Mouse (Mus musculus): ENCODE measurements around the gene Scly. TPM values are rescaled to one million over a fixed set of nuclear protein-coding genes. Genes with fewer than 3 reads are reported as not detected.
A peak's percentile ranks its signal among the peaks of the same experiment; 100 is the strongest.

The Scly gene
- polyA plus RNA-seq, 1 experiment from 2014 or later: 7.9 TPM

- peak overlapping the region; percentile 29 for H3K4me3 ChIP-seq
- H3K27ac ChIP-seq (replicated peaks): no peak overlapping the region
- H3K9me3 ChIP-seq: no peaks in the 10 kb centered on the region
- no peaks in the 10 kb centered on the region for H3K36me3 ChIP-seq
- no peak overlapping the region for H3K9ac ChIP-seq (replicated peaks)
- peak overlapping the region; percentile 47 for H3K4me2 ChIP-seq (replicated peaks)
- no peak for ATAC-seq (replicated peaks)
- 2% methylated on average over 68 of the region's 68 CpGs for WGBS
- peaks cover 38% of the 10 kb centered on the region for H3K27me3 ChIP-seq
- H3K4me1 ChIP-seq: peaks cover 11% of the 10 kb centered on the region
Measured at GRCm38 (mm10) chr1:91344921-91345685, 47.0 kb downstream of the Scly start.

- Histone ChIP-seq H3K4me3 (no peak overlapping the region), H3K4me2 (replicated peaks) (no peak overlapping the region), H3K27ac (replicated peaks) (no peak overlapping the region), H3K9ac (replicated peaks) (no peak overlapping the region), H3K4me1 (peaks cover 11% of the 10 kb centered on the region), H3K36me3 (no peaks in the 10 kb centered on the region), H3K9me3 (no peaks in the 10 kb centered on the region), H3K27me3 (peaks cover 38% of the 10 kb centered on the region)
- 35% methylated on average over 3 of the region's 3 CpGs for WGBS
- peak; percentile 86 for ATAC-seq (replicated peaks)
Measured at GRCm38 (mm10) chr1:91346892-91347291, 48.8 kb downstream of the Scly start.

GRCm38 (mm10) chr1:91350841-91351240 is 52.7 kb downstream of the Scly start, which contains the start of gene Klhl30:
Gene Klhl30, plus strand, starts transcription at chr1:91351016.
- no peak for ATAC-seq (replicated peaks)
- WGBS: 56% methylated on average over 4 of the region's 4 CpGs
- no peaks in the 10 kb centered on the region for H3K36me3 ChIP-seq

GRCm38 (mm10) chr1:91351249-91351648 is 53.1 kb downstream of the Scly start:
- WGBS: 78% methylated on average over 3 of the region's 3 CpGs
- Histone ChIP-seq H3K4me1 (no peaks in the 10 kb centered on the region), H3K9me3 (no peaks in the 10 kb centered on the region), H3K4me3 (no peak overlapping the region), H3K27me3 (peaks cover 6% of the 10 kb centered on the region), H3K4me2 (replicated peaks) (no peak overlapping the region), H3K9ac (replicated peaks) (no peak overlapping the region), H3K36me3 (no peaks in the 10 kb centered on the region), H3K27ac (replicated peaks) (no peak overlapping the region)
- ATAC-seq (replicated peaks): no peak

More at GRCm38 (mm10) chr1:91350841-91351240, 52.7 kb downstream of the Scly start, which contains the start of gene Klhl30:
- no peaks in the 10 kb centered on the region for H3K9me3 ChIP-seq
- H3K27ac ChIP-seq (replicated peaks): no peak within 1 kb of the TSS
- H3K4me2 ChIP-seq (replicated peaks): no peak within 1 kb of the TSS
- no peak within 1 kb of the TSS for H3K4me3 ChIP-seq
- H3K9ac ChIP-seq (replicated peaks): no peak within 1 kb of the TSS
- no peaks in the 10 kb centered on the region for H3K4me1 ChIP-seq
- peaks cover 10% of the 10 kb centered on the region for H3K27me3 ChIP-seq

- 79% methylated on average over 2 of the region's 2 CpGs for whole genome bisulfite sequencing
- Histone ChIP-seq H3K9me3 (no peaks in the 10 kb centered on the region), H3K27me3 (no peaks in the 10 kb centered on the region), H3K27ac (replicated peaks) (no peak overlapping the region), H3K4me2 (replicated peaks) (no peak overlapping the region), H3K4me1 (no peaks in the 10 kb centered on the region), H3K9ac (replicated peaks) (no peak overlapping the region), H3K36me3 (no peaks in the 10 kb centered on the region), H3K4me3 (no peak overlapping the region)
- ATAC-seq (replicated peaks): no peak
Measured at GRCm38 (mm10) chr1:91352277-91352676, 54.1 kb downstream of the Scly start.

- Histone ChIP-seq H3K4me2 (replicated peaks) (no peak overlapping the region), H3K9me3 (no peaks in the 10 kb centered on the region), H3K4me1 (no peaks in the 10 kb centered on the region), H3K27ac (replicated peaks) (no peak overlapping the region), H3K9ac (replicated peaks) (no peak overlapping the region), H3K36me3 (no peaks in the 10 kb centered on the region), H3K27me3 (no peaks in the 10 kb centered on the region), H3K4me3 (no peak overlapping the region)
- ATAC-seq (replicated peaks): no peak
- 89% methylated on average over 11 of the region's 11 CpGs for WGBS
Measured at GRCm38 (mm10) chr1:91356105-91356504, 58.0 kb downstream of the Scly start.

GRCm38 (mm10) chr1:91362113-91362512 is 64.0 kb downstream of the Scly start:
- Histone ChIP-seq H3K9ac (replicated peaks) (no peak overlapping the region), H3K4me3 (no peak overlapping the region), H3K27me3 (no peaks in the 10 kb centered on the region; the same call in 1 of the 2 replicates), H3K4me2 (replicated peaks) (no peak overlapping the region), H3K9me3 (no peaks in the 10 kb centered on the region), H3K4me1 (peaks cover 12% of the 10 kb centered on the region), H3K27ac (replicated peaks) (no peak overlapping the region), H3K36me3 (no peaks in the 10 kb centered on the region)
- no peak for ATAC-seq (replicated peaks)
- 81% methylated on average over 5 of the region's 5 CpGs for WGBS

GRCm38 (mm10) chr1:91364822-91365644 is 66.9 kb downstream of the Scly start:
- ATAC-seq (replicated peaks): no peak
- no peak overlapping the region for H3K4me2 ChIP-seq (replicated peaks)
- WGBS: 93% methylated on average over 16 of the region's 16 CpGs

GRCm38 (mm10) chr1:91365816-91366214 is 67.7 kb downstream of the Scly start:
- Histone ChIP-seq H3K4me2 (replicated peaks) (peak overlapping the region; percentile 76), H3K36me3 (no peaks in the 10 kb centered on the region; the same call in 1 of the 2 replicates), H3K9me3 (no peaks in the 10 kb centered on the region), H3K9ac (replicated peaks) (0 out of 2 replicates have a peak overlapping the region, but pooled peaks have one; percentile 42), H3K4me3 (peak overlapping the region; percentile 42; the same call in 1 of the 2 replicates), H3K4me1 (peaks cover 12% of the 10 kb centered on the region), H3K27me3 (no peaks in the 10 kb centered on the region; the same call in 1 of the 2 replicates), H3K27ac (replicated peaks) (no peak overlapping the region)
- WGBS: 29% methylated on average over 8 of the region's 8 CpGs
- ATAC-seq (replicated peaks): no peak

More at GRCm38 (mm10) chr1:91364822-91365644, 66.9 kb downstream of the Scly start:
- Histone ChIP-seq H3K27me3 (no peaks in the 10 kb centered on the region; the same call in 1 of the 2 replicates), H3K4me1 (peaks cover 12% of the 10 kb centered on the region), H3K4me3 (no peak overlapping the region), H3K27ac (replicated peaks) (no peak overlapping the region), H3K9ac (replicated peaks) (no peak overlapping the region), H3K9me3 (no peaks in the 10 kb centered on the region), H3K36me3 (no peaks in the 10 kb centered on the region; the same call in 1 of the 2 replicates)

GRCm38 (mm10) chr1:91366215-91367108 is 68.3 kb downstream of the Scly start, which contains the start of gene Erfe:
Gene Erfe, plus strand, starts transcription at chr1:91366430.
- peak within 1 kb of the TSS; percentile 42 for H3K4me3 ChIP-seq
- H3K27ac ChIP-seq (replicated peaks): no peak within 1 kb of the TSS
- ATAC-seq (replicated peaks): peak; percentile 53
- peaks cover 12% of the 10 kb centered on the region for H3K4me1 ChIP-seq
- H3K4me2 ChIP-seq (replicated peaks): peak within 1 kb of the TSS; percentile 76
- peaks cover 6% of the 10 kb centered on the region for H3K36me3 ChIP-seq
- H3K9me3 ChIP-seq: no peaks in the 10 kb centered on the region
- under 1% methylated on average over 67 of the region's 68 CpGs for WGBS
- H3K9ac ChIP-seq (replicated peaks): peak within 1 kb of the TSS; percentile 42
- no peaks in the 10 kb centered on the region; the same call in 1 of the 2 replicates for H3K27me3 ChIP-seq

- H3K27me3 ChIP-seq: no peaks in the 10 kb centered on the region; the same call in 1 of the 2 replicates
- H3K4me2 ChIP-seq (replicated peaks): no peak overlapping the region
- no peak for ATAC-seq (replicated peaks)
- H3K36me3 ChIP-seq: peaks cover 15% of the 10 kb centered on the region
- H3K27ac ChIP-seq (replicated peaks): no peak overlapping the region
- WGBS: 95% methylated on average over 3 of the region's 3 CpGs
- peaks cover 12% of the 10 kb centered on the region for H3K4me1 ChIP-seq
- no peak overlapping the region for H3K9ac ChIP-seq (replicated peaks)
- no peaks in the 10 kb centered on the region for H3K9me3 ChIP-seq
- no peak overlapping the region for H3K4me3 ChIP-seq
Measured at GRCm38 (mm10) chr1:91367295-91367694, 69.2 kb downstream of the Scly start.
